Mouse (Mus musculus) lung, postnatal 0 days (tissue): ENCODE measurements at regions not wholly inside any gene's neighbourhood (a gene's known extent, or its start where the extent isn't known, plus 50 kb on each side); places are given as distances from the start of the nearest gene placed in this dataset.

Experiments used
- CTCF ChIP-seq: IDR thresholded peaks from 2 replicates; pipeline ENCODE4 v1.5.1; 2016; ENCODE audit warnings: antibody characterized with exemption, mild to moderate bottlenecking
- EP300 ChIP-seq: IDR thresholded peaks from 2 replicates; pipeline ENCODE4 v1.6.1; 2016; ENCODE audit warnings: antibody characterized with exemption, mild to moderate bottlenecking, control low read depth

GRCm38 (mm10) chr11:71423242-71423641 lies 192.7 kb upstream of the Nlrp1b start:
- no peak for TF ChIP-seq CTCF
- no peak for TF ChIP-seq EP300
